Mouse (Mus musculus) regulatory T cell (primary cell): ENCODE measurements around the gene Slc16a6.

Source experiments
- in situ Hi-C: fragments of 300-600 bp; cut with MboI, MseI; formaldehyde crosslinking; loops from one replicate; pipeline ENCODE4 v1.15.1; 2025; ENCODE audit warnings: high pct_unique_total_duplicates

The Slc16a6 gene

GRCm38 (mm10) chr11:109458165-109458564, 15.2 kb downstream of the Slc16a6 start:
- in situ Hi-C loops = loop anchor here (10.0 kb wide), 1 partner anchor 407 kb away; no protein-coding TSS in a partner anchor

GRCm38 (mm10) chr11:109456261-109456660, 17.1 kb downstream of the Slc16a6 start:
- in situ Hi-C loops = loop anchor here (10.0 kb wide), 1 partner anchor 409 kb away; no protein-coding TSS in a partner anchor

GRCm38 (mm10) chr11:109451169-109451568, 22.2 kb downstream of the Slc16a6 start:
- in situ Hi-C loops = loop anchor here (10.0 kb wide), 1 partner anchor 414 kb away; no protein-coding TSS in a partner anchor

- in situ Hi-C loops = loop anchor here (5.0 kb wide), 2 partner anchors 142 to 198 kb away; no protein-coding TSS in a partner anchor
Observed at GRCm38 (mm10) chr11:109445438-109446035, 27.9 kb downstream of the Slc16a6 start.

- in situ Hi-C loops = no loop called here
Observed at GRCm38 (mm10) chr11:109444600-109444999, 28.8 kb downstream of the Slc16a6 start.

GRCm38 (mm10) chr11:109443468-109444263, 29.7 kb downstream of the Slc16a6 start:
- in situ Hi-C loops = no loop called here

GRCm38 (mm10) chr11:109442166-109442730, 31.1 kb downstream of the Slc16a6 start:
- in situ Hi-C loops = no loop called here

- in situ Hi-C loops = no loop called here
Observed at GRCm38 (mm10) chr11:109441119-109441518, 32.3 kb downstream of the Slc16a6 start.

GRCm38 (mm10) chr11:109440641-109441040, 32.8 kb downstream of the Slc16a6 start:
- in situ Hi-C loops = no loop called here

GRCm38 (mm10) chr11:109439829-109440340, 33.5 kb downstream of the Slc16a6 start:
- in situ Hi-C loops = no loop called here

GRCm38 (mm10) chr11:109439209-109439608, 34.2 kb downstream of the Slc16a6 start:
- in situ Hi-C loops = no loop called here

GRCm38 (mm10) chr11:109436889-109437288, 36.5 kb downstream of the Slc16a6 start:
- in situ Hi-C loops = no loop called here

GRCm38 (mm10) chr11:109434233-109434798, 39.1 kb downstream of the Slc16a6 start:
- in situ Hi-C loops = no loop called here

GRCm38 (mm10) chr11:109427353-109427752, 46.0 kb downstream of the Slc16a6 start:
- in situ Hi-C loops = loop anchor here (5.0 kb wide), 1 partner anchor 65 kb away; the partner anchor contains the start of gene Gna13

- in situ Hi-C loops = loop anchor here (5.0 kb wide), 1 partner anchor 64 kb away; the partner anchor contains the start of gene Gna13
Observed at GRCm38 (mm10) chr11:109426272-109426586, 47.2 kb downstream of the Slc16a6 start.

GRCm38 (mm10) chr11:109425392-109426271, 47.8 kb downstream of the Slc16a6 start, which contains the start of gene Amz2:
Gene Amz2 (plus strand): TSS chr11:109425946.
- in situ Hi-C loops = loop anchor here (5.0 kb wide), 1 partner anchor 63 kb away; the partner anchor contains the start of gene Gna13

GRCm38 (mm10) chr11:109423294-109423693, 50.1 kb downstream of the Slc16a6 start:
- in situ Hi-C loops = no loop called here

GRCm38 (mm10) chr11:109422263-109422662, 51.1 kb downstream of the Slc16a6 start:
- in situ Hi-C loops = no loop called here

- in situ Hi-C loops = no loop called here
Observed at GRCm38 (mm10) chr11:109421205-109421604, 52.2 kb downstream of the Slc16a6 start.

- in situ Hi-C loops = no loop called here
Observed at GRCm38 (mm10) chr11:109420567-109420962, 52.8 kb downstream of the Slc16a6 start.
